1 mouse cellular context compared by ENCODE assay signal in genomic region chr13:67728106-67728505, GRCm38 (mm10).
TF ChIP-seq lines count a peak whose summit lies in the region.

No protein-coding gene starts in this region.

TF ChIP-seq in CH12.LX, 34 proteins besides CTCF, POLR2A, EP300 and RAD21 (continued from another document):
- TF ChIP-seq USF2 (conservative IDR thresholded peaks at IDR 0.05; ENCODE audit: low read depth, low read length), result no peak
